16 mouse cellular contexts compared by ENCODE assay signal in the genomic region with DNA sequence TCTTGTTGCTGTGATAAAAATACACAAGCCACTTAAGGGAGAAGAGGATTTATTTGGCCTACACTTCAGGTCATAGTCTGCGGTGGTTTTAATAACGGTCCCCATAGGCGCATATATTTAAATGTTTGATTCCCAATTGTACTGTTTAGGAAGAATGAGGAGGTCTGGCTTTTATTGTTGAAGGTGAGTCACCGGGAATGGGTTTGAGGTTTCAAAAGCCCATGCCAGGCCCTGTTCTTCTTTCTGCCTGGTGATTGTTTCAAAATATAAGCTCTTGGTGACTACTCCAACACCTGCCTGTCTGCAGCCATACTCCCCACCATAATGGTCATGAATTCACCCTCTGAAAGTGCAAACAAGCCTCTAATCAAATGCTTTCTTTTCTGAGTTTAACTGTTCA.
"Had no signal": no experiment of that assay in that cellular context is flagged by ENCODE, and none has a peak within 500 bp of the region (broad histone marks: within the 10 kb centered on the region; RNA-seq: fewer than 3 reads in every experiment).

No protein-coding gene starts in this region.

- H3K4me3 ChIP-seq: left cerebral cortex, adult 2 months; midbrain, embryonic 15.5 days; stomach, embryonic 15.5 days had no signal

- H3K27me3 ChIP-seq: kidney, embryonic 15.5 days; liver, embryonic 13.5 days; midbrain, embryonic 12.5 days; midbrain, embryonic 15.5 days; neural tube, embryonic 13.5 days; stomach, embryonic 15.5 days had no signal

- H3K36me3 ChIP-seq: midbrain, embryonic 12.5 days; midbrain, embryonic 15.5 days; neural tube, embryonic 13.5 days; stomach, embryonic 15.5 days had no signal

- DNase-seq: kidney, postnatal 10 days; kidney, postnatal 36 days; layer of hippocampus, postnatal 36 days; liver, embryonic 13.5 days; lung, adult 2 months; lung, postnatal 14 days; retina, postnatal 1 day; right cerebral cortex, postnatal 25 days; spleen, adult 18-20 months; thymus, postnatal 25 days had no signal
